23 mouse cellular contexts compared by ENCODE assay signal in genomic region chr10:62039915-62040314, GRCm38 (mm10).
A peak's percentile ranks its signal among the peaks of the same experiment; 100 is the strongest.
DNase-seq lines count a peak whose midpoint lies in the region; ATAC-seq lines count a peak whose summit lies in the region.
"Had no signal": no experiment of that assay in that cellular context is flagged by ENCODE, and none has a peak within 500 bp of the region (broad histone marks: within the 10 kb centered on the region; RNA-seq: fewer than 3 reads in every experiment).

No protein-coding gene starts in this region.

- no peak for ATAC-seq in megakaryocyte-erythroid progenitor cell, adult 5-6 weeks (replicated peaks; ENCODE audit: low FRiP score, low TSS enrichment, poor library complexity, severe bottlenecking)
- ATAC-seq: activated CD4-positive, CD25-positive, alpha-beta regulatory T cell, adult 4 months; forebrain, embryonic 13.5 days; forebrain, embryonic 16.5 days; hindbrain, postnatal 0 days; inflammation-experienced regulatory T-cells, adult 6 months had no signal

- intact Hi-C loops in gastrocnemius, postnatal 36 days (cut with DNase I): no loop called here

- DNase-seq in lung, postnatal 10 days: peak; percentile 18
- DNase-seq in lung, postnatal 4 days: no peak
- peak; percentile 87 for DNase-seq in gastrocnemius, adult 18-20 months (ENCODE audit: low spot score)
- peak; percentile 77 for DNase-seq in gastrocnemius, postnatal 10 days
- peak; percentile 57 to 69 for DNase-seq in gastrocnemius, postnatal 36 days
- no peak for DNase-seq in right cerebral cortex, postnatal 14 days
- DNase-seq in kidney, adult 11 months: no peak
- DNase-seq: adrenal gland, adult 8-10 months; adrenal gland, postnatal 25 days; cerebellum, adult 11-12 months; cerebellum, adult 8-10 months; cerebellum, postnatal 10 days; cerebellum, postnatal 36 days; embryo, embryonic 11 days; heart, adult 18-20 months; heart, postnatal 10 days; heart, postnatal 4 days had no signal

Comparison
In these comparisons a context has a peak if more than half of its experiments do, and no peak if none do; other contexts are left out.
1. DNase-seq: peak in lung, postnatal 10 days (single experiment), gastrocnemius, adult 18-20 months (single experiment), gastrocnemius, postnatal 10 days (single experiment) and gastrocnemius, postnatal 36 days (2 of 2); none in lung, postnatal 4 days (0 of 2), right cerebral cortex, postnatal 14 days (single experiment) and kidney, adult 11 months (single experiment).